Mouse (Mus musculus): ENCODE measurements around the gene Ric1.
A peak's percentile ranks its signal among the peaks of the same experiment; 100 is the strongest.
"Not testable (repeated sequence)": the region's sequence is repeated elsewhere in the genome, so short reads cannot be mapped to it uniquely, and the experiment has no call there.

Ric1 gene

GRCm38 (mm10) chr19:29497874-29498273 is 24.2 kb upstream of the Ric1 start:
- no peak for DNase-seq (ENCODE audit: low spot score)

- no peak for DNase-seq (ENCODE audit: low spot score)
Measured at GRCm38 (mm10) chr19:29498842-29499456, 23.1 kb upstream of the Ric1 start.

DNA sequence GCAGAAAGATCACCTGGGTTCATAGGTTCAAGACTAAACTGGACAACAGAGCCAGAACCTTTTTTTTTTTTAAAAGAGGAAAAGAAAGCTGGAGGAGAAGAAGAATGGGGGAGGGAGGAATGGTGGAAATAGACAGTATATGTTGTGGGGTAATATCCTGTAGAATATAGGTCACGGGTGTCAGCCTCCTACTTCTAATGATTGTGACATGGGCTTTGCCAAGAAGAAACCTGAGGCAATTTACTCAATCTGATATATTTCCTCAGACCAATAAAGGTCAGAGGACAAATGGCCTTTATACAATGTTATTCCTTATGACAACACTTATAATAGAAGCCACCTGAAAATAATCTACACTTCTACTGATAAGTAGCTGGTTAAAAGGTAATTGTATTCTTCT is 21.7 kb upstream of the Ric1 start:
- no peak for DNase-seq (ENCODE audit: low spot score)

DNA sequence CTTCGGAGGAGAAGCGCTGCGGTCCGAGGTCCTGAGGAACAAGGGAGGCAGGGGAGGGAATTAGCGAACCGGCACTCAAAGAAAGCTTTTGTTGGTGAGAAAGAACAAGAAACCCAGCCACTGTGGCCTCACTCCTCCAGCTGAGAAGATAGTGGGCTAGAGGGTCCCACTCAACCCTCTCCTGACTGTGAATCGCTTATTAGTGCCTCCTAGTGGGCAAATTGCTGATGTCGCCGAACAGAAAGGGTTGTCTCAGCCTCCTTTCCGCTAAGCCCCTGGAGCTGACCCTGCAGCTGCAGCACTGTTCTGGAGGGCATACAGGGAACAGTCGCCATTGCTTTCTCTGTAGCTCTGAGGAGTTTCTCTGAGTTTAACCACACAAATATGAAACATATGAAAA is 21.0 kb upstream of the Ric1 start:
- DNase-seq (ENCODE audit: low spot score) = no peak

DNA sequence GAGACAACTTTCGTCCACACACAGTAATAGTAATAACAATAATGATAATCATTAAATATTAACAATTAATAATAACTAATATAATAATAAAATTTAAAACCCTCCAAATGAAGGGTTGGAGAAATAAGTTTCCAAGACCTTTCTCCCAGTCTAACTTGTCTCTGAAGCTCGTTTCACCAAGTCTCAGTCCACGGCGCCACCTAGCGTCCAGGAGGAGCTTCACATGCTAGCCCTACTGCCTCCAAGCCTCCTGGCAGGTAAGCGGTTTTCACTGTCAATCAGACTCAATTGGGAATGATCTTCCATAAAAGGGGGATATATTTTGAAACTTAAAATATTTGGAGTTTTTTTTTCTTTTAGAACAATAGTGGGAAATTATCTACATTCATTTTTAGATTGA is 20.6 kb upstream of the Ric1 start:
- DNase-seq (ENCODE audit: low spot score) = peak; percentile 63

DNA sequence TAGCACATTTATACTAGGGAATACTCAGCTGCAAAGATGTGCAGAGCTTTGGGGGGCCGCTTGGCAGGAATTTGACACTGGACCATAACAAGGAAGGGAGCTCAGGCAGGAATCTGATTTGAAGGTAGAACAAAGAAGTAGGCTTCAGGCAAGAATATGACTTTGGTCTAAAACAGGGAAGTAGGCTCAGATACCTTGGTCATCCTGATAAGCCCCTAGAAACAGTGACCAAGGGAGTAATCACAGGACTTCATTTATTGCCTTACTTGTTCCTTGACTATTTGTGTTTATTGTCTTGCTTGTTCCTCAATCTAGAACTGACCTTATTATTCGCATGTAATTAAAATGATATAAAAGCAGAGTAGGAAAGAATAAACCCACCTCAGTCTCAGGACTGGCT is 18.0 kb upstream of the Ric1 start:
- no peak for DNase-seq (ENCODE audit: low spot score)

- no peak for DNase-seq (ENCODE audit: low spot score)
Measured at GRCm38 (mm10) chr19:29505617-29506016, 16.5 kb upstream of the Ric1 start.

- no peak for DNase-seq (ENCODE audit: low spot score)
Measured at GRCm38 (mm10) chr19:29508208-29508607, 13.9 kb upstream of the Ric1 start.

- no peak for DNase-seq (ENCODE audit: low spot score)
Measured at GRCm38 (mm10) chr19:29509857-29510256, 12.2 kb upstream of the Ric1 start.

GRCm38 (mm10) chr19:29511826-29512225 is 10.3 kb upstream of the Ric1 start:
- no peak for DNase-seq (ENCODE audit: low spot score)

- no peak for DNase-seq (ENCODE audit: low spot score)
Measured at GRCm38 (mm10) chr19:29513111-29513766, 8.8 kb upstream of the Ric1 start.

DNA sequence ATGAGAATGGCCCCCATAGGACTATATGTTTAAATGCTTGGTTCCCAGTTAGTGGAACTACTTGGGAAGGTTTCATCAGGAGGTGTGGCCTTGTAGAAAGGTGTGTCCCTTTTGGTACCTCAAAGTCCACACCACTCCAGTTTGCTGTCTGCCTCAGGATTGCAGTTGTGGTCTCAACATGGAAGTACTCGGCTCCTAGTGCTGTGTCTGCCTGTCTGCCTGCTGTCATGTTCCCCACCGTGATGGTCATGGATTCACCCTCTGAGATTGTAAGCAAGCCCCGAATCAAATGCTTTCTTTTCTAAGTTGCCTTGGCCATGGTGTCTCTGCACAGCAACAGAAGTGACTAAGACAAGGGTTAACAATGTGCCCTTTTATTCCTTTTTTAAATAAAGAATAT is 8.0 kb upstream of the Ric1 start:
- DNase-seq (ENCODE audit: low spot score) = no peak

- no peak for DNase-seq (ENCODE audit: low spot score)
Measured at GRCm38 (mm10) chr19:29515386-29515785, 6.7 kb upstream of the Ric1 start.

- no peak for DNase-seq (ENCODE audit: low spot score)
Measured at GRCm38 (mm10) chr19:29515991-29516390, 6.1 kb upstream of the Ric1 start.

DNA sequence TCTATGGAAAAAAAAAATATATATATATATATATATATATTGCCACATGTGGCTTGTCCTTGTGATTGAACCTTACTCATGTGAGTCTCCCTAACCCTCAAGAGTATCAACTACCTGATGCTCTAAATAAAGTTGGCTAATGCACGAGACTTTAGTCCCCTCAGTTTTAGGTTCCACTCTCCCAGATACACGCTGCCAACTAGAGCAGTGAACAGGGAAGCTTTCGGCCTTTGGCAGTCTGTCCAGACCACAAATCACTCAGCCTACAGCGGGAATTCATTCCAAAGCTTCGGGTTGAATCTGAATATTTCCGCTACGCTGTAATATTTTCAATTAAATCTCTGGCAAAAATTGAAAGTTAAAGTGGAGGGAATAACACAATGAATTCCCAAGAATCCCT is 3.7 kb upstream of the Ric1 start:
- DNase-seq (ENCODE audit: low spot score) = no peak

DNA sequence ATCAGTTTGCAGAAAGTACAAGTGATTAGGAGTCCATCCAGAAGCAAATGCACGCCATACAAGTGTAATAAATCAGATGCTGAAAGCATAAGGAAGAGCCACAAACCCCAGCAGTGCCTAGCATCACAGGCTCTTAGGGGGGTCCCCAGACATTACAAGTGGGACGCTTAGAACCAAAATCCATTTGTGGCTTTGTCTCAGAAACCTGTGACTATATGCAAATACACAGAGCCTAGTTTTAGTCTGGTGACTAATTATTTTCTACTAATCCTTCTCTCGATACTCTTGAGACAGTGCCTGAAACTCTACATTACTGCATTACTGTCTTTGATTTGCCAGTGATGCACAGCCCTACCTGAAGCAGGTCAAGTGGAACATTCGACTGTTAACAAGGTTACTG is 3.2 kb upstream of the Ric1 start:
- DNase-seq (ENCODE audit: low spot score) = no peak

- DNase-seq (ENCODE audit: low spot score) = no peak
Measured at GRCm38 (mm10) chr19:29520996-29521560, 1.0 kb upstream of the Ric1 start.

DNA sequence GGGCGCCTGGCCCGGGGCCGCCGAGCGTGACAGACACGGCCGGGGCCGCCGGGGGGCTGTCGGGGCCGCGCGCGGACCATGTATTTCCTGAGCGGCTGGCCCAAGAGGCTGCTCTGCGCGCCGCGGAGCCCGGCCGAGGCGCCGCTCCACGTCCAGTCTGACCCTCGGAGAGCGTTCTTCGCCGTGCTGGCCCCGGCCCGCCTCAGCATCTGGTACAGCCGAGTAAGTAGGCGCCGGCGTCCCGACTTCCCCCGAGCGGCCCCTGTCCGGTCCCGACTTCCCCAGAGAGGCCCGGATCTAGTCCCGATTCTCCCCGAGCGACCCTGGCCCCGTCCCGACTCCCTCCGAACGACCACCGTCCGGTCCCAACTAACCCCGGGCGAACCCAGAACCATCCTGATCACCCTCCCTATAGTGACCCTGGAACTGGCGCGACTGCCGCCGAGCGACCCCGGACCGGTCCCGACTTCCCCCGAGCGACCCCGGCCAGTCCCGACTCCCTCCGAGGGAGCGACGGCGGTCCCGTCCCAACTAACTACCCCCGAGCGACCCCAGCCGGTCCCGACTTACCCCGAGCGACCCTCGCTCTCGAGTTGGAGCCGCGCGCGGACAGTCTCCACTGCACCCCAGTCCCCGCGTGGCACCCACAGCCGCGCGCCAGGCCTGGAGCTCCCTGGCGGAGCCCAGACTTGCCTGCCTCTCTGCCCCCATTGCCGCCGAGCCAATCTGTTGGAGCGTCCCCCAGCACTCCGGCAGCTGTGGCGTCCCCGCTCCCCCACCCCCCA is 555 bp downstream of the Ric1 start:
- DNase-seq (ENCODE audit: low spot score) = peak; percentile 44

DNA sequence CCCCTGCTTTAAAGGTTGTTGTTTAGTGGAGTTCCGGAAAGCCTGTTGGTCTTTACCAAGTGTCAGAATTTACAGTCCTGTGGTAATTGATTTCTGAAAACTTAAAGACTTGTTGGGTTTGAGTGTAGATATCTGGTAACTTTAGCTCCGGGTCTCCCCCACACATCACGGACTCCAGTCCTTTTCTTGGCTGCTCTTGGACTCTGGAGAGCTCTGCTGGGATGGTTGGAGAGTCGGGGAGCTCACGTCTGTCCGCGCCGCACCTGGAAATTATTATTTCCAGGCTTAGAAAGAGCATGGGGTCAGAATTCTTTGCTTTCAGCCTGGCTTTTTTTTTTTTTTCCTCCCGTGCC is 1.1 kb downstream of the Ric1 start:
- peak; percentile 7 for DNase-seq (ENCODE audit: low spot score)

GRCm38 (mm10) chr19:29523701-29524100 is 1.6 kb downstream of the Ric1 start:
- no peak for DNase-seq (ENCODE audit: low spot score)

GRCm38 (mm10) chr19:29524614-29525013 is 2.5 kb downstream of the Ric1 start:
- DNase-seq (ENCODE audit: low spot score) = peak; percentile 7

DNA sequence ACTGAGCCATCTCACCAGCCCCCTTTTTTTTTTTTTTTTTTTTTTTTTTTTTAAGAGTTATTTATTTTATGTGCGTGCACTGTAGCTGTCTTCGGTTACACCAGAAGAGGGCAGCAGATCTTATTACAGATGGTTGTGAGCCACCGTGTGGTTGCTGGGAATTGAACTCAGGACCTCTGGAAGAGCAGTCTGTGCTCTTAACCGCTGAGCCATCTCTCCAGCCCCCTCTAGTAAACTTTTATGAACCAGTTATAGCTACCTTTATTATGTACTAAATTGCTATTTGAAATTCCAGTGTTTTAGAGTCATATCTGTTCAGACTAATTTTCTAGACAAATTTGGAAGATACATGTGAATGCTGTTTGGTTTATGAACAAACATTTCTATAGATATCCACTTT is 3.5 kb downstream of the Ric1 start:
- not testable (repeated sequence) for DNase-seq (ENCODE audit: low spot score)

GRCm38 (mm10) chr19:29526837-29527236 is 4.8 kb downstream of the Ric1 start:
- DNase-seq (ENCODE audit: low spot score) = no peak
